Mouse (Mus musculus): ENCODE measurements around the gene Mex3d. TPM values are rescaled to one million over a fixed set of nuclear protein-coding genes. Genes with fewer than 3 reads are reported as not detected.

Mex3d gene
- polyA plus RNA-seq, 1 experiment, result 7.9 TPM

DNA sequence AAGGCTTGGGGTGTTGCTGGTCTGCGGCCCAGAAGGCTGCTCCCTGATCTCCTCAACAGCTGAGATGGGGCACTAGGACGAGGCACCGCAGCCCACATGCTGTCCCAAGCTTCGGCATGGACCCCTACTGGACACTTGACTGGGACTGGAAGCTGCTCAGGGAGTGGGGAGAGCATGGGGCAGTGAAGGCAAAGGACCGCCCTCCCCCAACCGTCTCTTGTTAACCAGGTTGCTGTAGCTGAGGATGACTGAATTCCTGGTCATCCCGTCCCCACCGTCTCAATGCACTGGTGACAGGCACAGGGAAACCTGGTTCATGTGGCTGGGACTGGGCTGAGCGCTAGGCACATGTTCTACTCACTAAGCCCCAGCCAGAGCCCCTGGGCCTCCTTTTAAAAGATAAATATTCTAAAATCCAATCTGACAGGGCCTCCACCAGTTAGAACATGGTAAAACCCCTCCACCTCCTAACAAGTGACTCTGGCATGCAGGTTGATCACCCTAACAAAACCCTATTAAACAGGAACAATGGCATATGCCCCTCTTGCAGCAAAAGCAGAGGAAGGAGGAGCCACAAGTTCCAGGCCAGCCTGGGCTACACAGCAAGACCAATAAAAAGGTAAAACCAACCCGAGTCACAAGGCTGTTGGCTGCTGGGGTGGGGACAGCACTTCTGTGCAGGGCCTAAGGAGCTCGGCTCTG lies 9.5 kb upstream of the Mex3d start:
- Histone ChIP-seq H3K27ac (ENCODE audit: insufficient read depth, low read depth, low read length) (no peak overlapping the region), H3K4me1 (ENCODE audit: control insufficient read depth, insufficient read depth, low read length) (peaks cover 23% of the 10 kb centered on the region), H3K27me3 (replicated peaks; ENCODE audit: control insufficient read depth, insufficient read depth, low read length) (no peaks in the 10 kb centered on the region), H3K4me3 (ENCODE audit: insufficient read depth, low read depth, low read length) (no peak overlapping the region), H3K36me3 (ENCODE audit: control insufficient read depth, insufficient read depth, low read length) (no peaks in the 10 kb centered on the region; the same call in none of the 2 replicates)
- WGBS, result 82% methylated on average over 11 of the region's 11 CpGs
- TF ChIP-seq CTCF (conservative IDR thresholded peaks at IDR 0.05; ENCODE audit: insufficient read depth, insufficient read length, low read depth, low read length) (no peak), POLR2A (IDR thresholded peaks at IDR 0.05; ENCODE audit: low read depth, low read length) (no peak)
- no peak for DNase-seq

GRCm38 (mm10) chr10:80395025-80395627 lies 7.7 kb upstream of the Mex3d start:
- Histone ChIP-seq H3K36me3 (ENCODE audit: control insufficient read depth, insufficient read depth, low read length) (no peaks in the 10 kb centered on the region; the same call in 1 of the 2 replicates), H3K4me1 (ENCODE audit: control insufficient read depth, insufficient read depth, low read length) (peaks cover 21% of the 10 kb centered on the region), H3K27me3 (replicated peaks; ENCODE audit: control insufficient read depth, insufficient read depth, low read length) (no peaks in the 10 kb centered on the region), H3K27ac (ENCODE audit: insufficient read depth, low read depth, low read length) (no peak overlapping the region), H3K4me3 (ENCODE audit: insufficient read depth, low read depth, low read length) (no peak overlapping the region)
- TF ChIP-seq CTCF (conservative IDR thresholded peaks at IDR 0.05; ENCODE audit: insufficient read depth, insufficient read length, low read depth, low read length), result no peak
- TF ChIP-seq POLR2A (IDR thresholded peaks at IDR 0.05; ENCODE audit: low read depth, low read length), result no peak
- DNase-seq, result no peak
- WGBS, result 91% methylated on average over 35 of the region's 35 CpGs

DNA sequence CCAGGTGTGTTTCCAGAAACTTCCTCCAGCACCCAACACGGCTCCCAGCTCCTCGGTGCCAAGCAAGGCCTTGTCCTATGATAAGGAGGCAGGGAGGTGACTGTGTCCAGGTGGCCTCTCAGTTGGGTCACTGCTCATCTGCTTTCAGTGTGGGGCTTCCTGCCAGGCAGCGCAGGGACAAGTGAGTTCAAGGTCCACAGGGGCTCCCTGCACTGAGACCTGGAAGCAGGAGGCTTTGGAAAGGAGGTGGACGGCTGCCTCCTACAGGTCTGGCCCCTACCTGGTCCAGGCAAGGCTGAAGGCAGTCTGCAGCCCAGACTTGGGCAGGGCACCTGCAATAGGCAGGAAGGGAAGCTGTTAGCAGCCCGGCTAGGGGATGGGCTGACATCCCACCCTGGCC lies 5.2 kb upstream of the Mex3d start:
- TF ChIP-seq POLR2A (IDR thresholded peaks at IDR 0.05; ENCODE audit: low read depth, low read length) (no peak), CTCF (conservative IDR thresholded peaks at IDR 0.05; ENCODE audit: insufficient read depth, insufficient read length, low read depth, low read length) (no peak; the same call in 1 of the 2 replicates)
- 63% methylated on average over 5 of the region's 5 CpGs for WGBS
- Histone ChIP-seq H3K27me3 (replicated peaks; ENCODE audit: control insufficient read depth, insufficient read depth, low read length) (no peaks in the 10 kb centered on the region), H3K36me3 (ENCODE audit: control insufficient read depth, insufficient read depth, low read length) (no peaks in the 10 kb centered on the region; the same call in 1 of the 2 replicates), H3K4me1 (ENCODE audit: control insufficient read depth, insufficient read depth, low read length) (peaks cover 22% of the 10 kb centered on the region), H3K27ac (ENCODE audit: insufficient read depth, low read depth, low read length) (no peak overlapping the region), H3K4me3 (ENCODE audit: insufficient read depth, low read depth, low read length) (no peak overlapping the region)
- DNase-seq, result peak; percentile 81

GRCm38 (mm10) chr10:80390697-80391096 lies 3.2 kb upstream of the Mex3d start:
- WGBS, result 55% methylated on average over 9 of the region's 9 CpGs
- peaks cover 20% of the 10 kb centered on the region; the same call in 1 of the 2 replicates for H3K4me1 ChIP-seq (ENCODE audit: control insufficient read depth, insufficient read depth, low read length)
- no peaks in the 10 kb centered on the region for H3K27me3 ChIP-seq (replicated peaks; ENCODE audit: control insufficient read depth, insufficient read depth, low read length)
- H3K4me3 ChIP-seq (ENCODE audit: insufficient read depth, low read depth, low read length), result no peak overlapping the region
- H3K27ac ChIP-seq (ENCODE audit: insufficient read depth, low read depth, low read length), result no peak overlapping the region
- TF ChIP-seq POLR2A (IDR thresholded peaks at IDR 0.05; ENCODE audit: low read depth, low read length) (no peak), CTCF (conservative IDR thresholded peaks at IDR 0.05; ENCODE audit: insufficient read depth, insufficient read length, low read depth, low read length) (no peak)
- no peaks in the 10 kb centered on the region; the same call in 1 of the 2 replicates for H3K36me3 ChIP-seq (ENCODE audit: control insufficient read depth, insufficient read depth, low read length)
- peak; percentile 71 for DNase-seq

GRCm38 (mm10) chr10:80389185-80389708 lies 1.8 kb upstream of the Mex3d start:
- 52% methylated on average over 4 of the region's 4 CpGs for WGBS
- H3K36me3 ChIP-seq (ENCODE audit: control insufficient read depth, insufficient read depth, low read length), result no peaks in the 10 kb centered on the region
- peak; percentile 45 for DNase-seq

DNA sequence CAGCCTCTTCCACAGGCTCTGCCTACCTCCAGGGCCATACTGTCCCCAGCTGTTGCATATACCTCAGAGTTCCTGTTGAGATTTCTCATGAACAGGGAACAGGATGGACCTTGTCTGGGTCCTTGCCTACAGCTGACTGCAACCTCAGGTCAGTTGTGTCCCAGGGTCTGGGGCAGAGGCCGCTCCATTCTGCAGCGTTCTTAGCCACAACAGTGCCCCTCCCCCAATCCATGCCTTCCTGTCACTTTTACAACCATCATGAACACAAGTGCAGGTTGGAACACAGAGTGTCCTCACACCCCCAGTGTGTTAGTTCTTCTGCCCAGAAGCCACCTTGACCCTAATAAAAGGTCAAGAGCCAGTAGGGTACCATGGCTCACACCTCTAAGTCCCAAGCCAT lies 1.3 kb upstream of the Mex3d start:
- TF ChIP-seq POLR2A (IDR thresholded peaks at IDR 0.05; ENCODE audit: low read depth, low read length) (no peak), CTCF (conservative IDR thresholded peaks at IDR 0.05; ENCODE audit: insufficient read depth, insufficient read length, low read depth, low read length) (no peak)
- 32% methylated on average over 2 of the region's 2 CpGs for WGBS
- Histone ChIP-seq H3K27ac (ENCODE audit: insufficient read depth, low read depth, low read length) (no peak overlapping the region), H3K27me3 (replicated peaks; ENCODE audit: control insufficient read depth, insufficient read depth, low read length) (no peaks in the 10 kb centered on the region), H3K4me3 (ENCODE audit: insufficient read depth, low read depth, low read length) (no peak overlapping the region), H3K36me3 (ENCODE audit: control insufficient read depth, insufficient read depth, low read length) (no peaks in the 10 kb centered on the region), H3K4me1 (ENCODE audit: control insufficient read depth, insufficient read depth, low read length) (peaks cover 20% of the 10 kb centered on the region; the same call in 1 of the 2 replicates)
- DNase-seq, result no peak

More at GRCm38 (mm10) chr10:80389185-80389708, 1.8 kb upstream of the Mex3d start:
- TF ChIP-seq POLR2A (IDR thresholded peaks at IDR 0.05; ENCODE audit: low read depth, low read length) (no peak), CTCF (conservative IDR thresholded peaks at IDR 0.05; ENCODE audit: insufficient read depth, insufficient read length, low read depth, low read length) (no peak)
- H3K27ac ChIP-seq (ENCODE audit: insufficient read depth, low read depth, low read length), result no peak overlapping the region
- H3K4me3 ChIP-seq (ENCODE audit: insufficient read depth, low read depth, low read length), result no peak overlapping the region
- H3K4me1 ChIP-seq (ENCODE audit: control insufficient read depth, insufficient read depth, low read length), result peaks cover 20% of the 10 kb centered on the region; the same call in 1 of the 2 replicates
- H3K27me3 ChIP-seq (replicated peaks; ENCODE audit: control insufficient read depth, insufficient read depth, low read length), result no peaks in the 10 kb centered on the region
